Comparison of ENCODE assay signal across 9 mouse cellular contexts in the genomic region with DNA sequence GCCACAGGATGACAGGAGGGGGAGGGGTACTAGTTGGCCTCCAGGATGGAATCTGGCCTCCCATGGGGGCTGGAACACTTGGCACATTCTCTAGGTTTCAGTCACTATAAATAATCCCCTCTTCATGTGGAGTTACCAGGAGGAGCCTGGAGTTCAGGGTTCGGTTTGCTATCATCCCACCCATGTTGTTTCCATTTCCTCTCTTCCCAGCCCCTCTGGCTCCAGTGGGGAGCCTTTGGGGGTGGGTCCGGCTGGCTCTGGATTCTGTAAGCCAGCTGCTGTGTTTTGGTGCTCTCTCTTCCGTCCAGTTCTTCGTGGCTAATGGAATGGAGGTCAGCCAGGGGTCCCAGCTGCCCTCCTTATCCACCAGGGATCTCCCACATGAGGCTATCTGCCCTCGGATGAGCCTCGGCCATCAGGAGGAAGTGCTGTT. TPM values are rescaled to one million over a fixed set of nuclear protein-coding genes. Genes with fewer than 3 reads are reported as not detected.
A peak's percentile ranks its signal among the peaks of the same experiment; 100 is the strongest.
DNase-seq lines count a peak whose midpoint lies in the region; ATAC-seq lines count a peak whose summit lies in the region.
"Had no signal": no experiment of that assay in that cellular context is flagged by ENCODE, and none has a peak within 500 bp of the region (broad histone marks: within the 10 kb centered on the region; RNA-seq: fewer than 3 reads in every experiment).

No protein-coding gene starts in this region.

- intact Hi-C loops in heart, postnatal 14 days (cut with DNase I) = no loop called here

- WGBS in embryonic facial prominence, embryonic 10.5 days = 27% methylated on average over 6 of the region's 6 CpGs
- 32% methylated on average over 6 of the region's 6 CpGs for WGBS in liver, embryonic 12.5 days (ENCODE audit: insufficient replicate concordance)

- H3K9ac ChIP-seq in liver, embryonic 12.5 days = no peak overlapping the region

- peaks cover 26% of the 10 kb centered on the region for H3K4me1 ChIP-seq in embryonic facial prominence, embryonic 10.5 days
- H3K4me1 ChIP-seq in liver, embryonic 12.5 days = peaks cover 11% of the 10 kb centered on the region; the same call in 1 of the 2 replicates

- H3K27ac ChIP-seq in embryonic facial prominence, embryonic 10.5 days (replicated peaks) = peak overlapping the region; percentile 44; the same call in 1 of the 2 replicates
- H3K27ac ChIP-seq in liver, embryonic 12.5 days = 0 out of 2 replicates have a peak overlapping the region, but pooled peaks have one; percentile 40

- H3K9me3 ChIP-seq in embryonic facial prominence, embryonic 10.5 days = no peaks in the 10 kb centered on the region
- no peaks in the 10 kb centered on the region for H3K9me3 ChIP-seq in liver, embryonic 12.5 days (replicated peaks)

- no peak overlapping the region for H3K4me3 ChIP-seq in embryonic facial prominence, embryonic 10.5 days
- H3K4me3 ChIP-seq in liver, embryonic 12.5 days = no peak overlapping the region

- ATAC-seq in liver, embryonic 12.5 days = peak; percentile 58; the same call in 1 of the 2 replicates
- no peak for ATAC-seq in megakaryocyte, adult 5-6 weeks (ENCODE audit: poor library complexity, severe bottlenecking)

- H3K36me3 ChIP-seq in embryonic facial prominence, embryonic 10.5 days (replicated peaks) = no peaks in the 10 kb centered on the region
- H3K36me3 ChIP-seq in liver, embryonic 12.5 days = no peaks in the 10 kb centered on the region

- no peak overlapping the region for H3K4me2 ChIP-seq in liver, embryonic 12.5 days

- peak; percentile 29 for DNase-seq in adrenal gland, postnatal 14 days
- no peak for DNase-seq in adrenal gland, postnatal 4 days (ENCODE audit: low spot score in 2 of 2)
- peak; percentile 28 for DNase-seq in embryonic facial prominence, embryonic 10.5 days (ENCODE audit: low spot score)
- DNase-seq in heart, postnatal 14 days = peak; percentile 59 to 75
- no peak for DNase-seq in spleen, adult 18-20 months
- no peak for DNase-seq in cerebellum, adult 9-10 months

- H3K27me3 ChIP-seq in embryonic facial prominence, embryonic 10.5 days (replicated peaks; ENCODE audit: low read depth, poor library complexity, severe bottlenecking) = peaks cover 29% of the 10 kb centered on the region
- H3K27me3 ChIP-seq in liver, embryonic 12.5 days (replicated peaks) = peaks cover 35% of the 10 kb centered on the region

RNA-seq across cellular contexts. Expression of a gene that starts 4.6 kb away (rescaled TPM):
- total RNA-seq in adrenal gland, postnatal 14 days (2021) = 18.0 and 18.2 TPM in 2 replicates
- 10 to 100 TPM; 35.3 to 40.6 TPM for total RNA-seq in adrenal gland, postnatal 4 days (2021)
- 1.9 and 2.2 TPM in 2 replicates for polyA plus RNA-seq in embryonic facial prominence, embryonic 10.5 days (2016; fragmentation: Nextera tagmentation; extraction: Ambion mirVana)
- total RNA-seq in heart, postnatal 14 days (2021) = 10 to 100 TPM; 13.5 to 16.0 TPM
- 3.9 and 4.4 TPM in 2 replicates for polyA plus RNA-seq in liver, embryonic 12.5 days (2016; fragmentation: Nextera tagmentation; extraction: Ambion mirVana)
- not detected in 2 replicates for total RNA-seq in megakaryocyte, adult 5-6 weeks (2015)
- total RNA-seq in megakaryocyte, adult 5-6 weeks (2017) = not detected in 2 replicates

RNA-seq across cellular contexts. Expression of a gene that starts 27.4 kb away (rescaled TPM):
- total RNA-seq in adrenal gland, postnatal 14 days (2021) = not detected in 2 replicates
- total RNA-seq in adrenal gland, postnatal 4 days (2021) = not detected
- not detected in 2 replicates for polyA plus RNA-seq in embryonic facial prominence, embryonic 10.5 days (2016; fragmentation: Nextera tagmentation; extraction: Ambion mirVana)
- total RNA-seq in heart, postnatal 14 days (2021) = not detected
- not detected in 2 replicates for polyA plus RNA-seq in liver, embryonic 12.5 days (2016; fragmentation: Nextera tagmentation; extraction: Ambion mirVana)
- total RNA-seq in megakaryocyte, adult 5-6 weeks (2015) = not detected in 2 replicates
- not detected in 2 replicates for total RNA-seq in megakaryocyte, adult 5-6 weeks (2017)
- polyA plus RNA-seq: limb, embryonic 11.5 days had no signal

Comparison
In these comparisons a context has a peak if more than half of its experiments do, and no peak if none do; other contexts are left out.
1. DNase-seq: peak in adrenal gland, postnatal 14 days (single experiment), embryonic facial prominence, embryonic 10.5 days (single experiment) and heart, postnatal 14 days (2 of 2); none in adrenal gland, postnatal 4 days (0 of 2), spleen, adult 18-20 months (0 of 2) and cerebellum, adult 9-10 months (single experiment).
2. RNA of a gene that starts 4.6 kb away (total RNA-seq): 35.3 to 40.6 TPM in adrenal gland, postnatal 4 days, 18.0 to 18.2 TPM in adrenal gland, postnatal 14 days and 13.5 to 16.0 TPM in heart, postnatal 14 days; not detected in megakaryocyte, adult 5-6 weeks; every median in the first group is over 10 times any median in the second.